Mouse (Mus musculus): ENCODE measurements at regions not wholly inside any gene's neighbourhood (a gene's known extent, or its start where the extent isn't known, plus 50 kb on each side); places are given as distances from the start of the nearest gene placed in this dataset.
"Not testable (repeated sequence)": the region's sequence is repeated elsewhere in the genome, so short reads cannot be mapped to it uniquely, and the experiment has no call there.

GRCm38 (mm10) chr12:20415397-20415796 lies 461.1 kb downstream of the Gm21863 start:
- in situ Hi-C loops (cut with MboI, MseI) = loop anchor here (5.0 kb wide), 1 partner anchor 1898 kb away; no protein-coding TSS in a partner anchor

- in situ Hi-C loops (cut with MboI, MseI) = loop anchor here (5.0 kb wide), 1 partner anchor 1341 kb away; no protein-coding TSS in a partner anchor
These were observed 472.1 kb downstream of the Gm21863 start for GRCm38 (mm10) chr12:20426359-20426758.

DNA sequence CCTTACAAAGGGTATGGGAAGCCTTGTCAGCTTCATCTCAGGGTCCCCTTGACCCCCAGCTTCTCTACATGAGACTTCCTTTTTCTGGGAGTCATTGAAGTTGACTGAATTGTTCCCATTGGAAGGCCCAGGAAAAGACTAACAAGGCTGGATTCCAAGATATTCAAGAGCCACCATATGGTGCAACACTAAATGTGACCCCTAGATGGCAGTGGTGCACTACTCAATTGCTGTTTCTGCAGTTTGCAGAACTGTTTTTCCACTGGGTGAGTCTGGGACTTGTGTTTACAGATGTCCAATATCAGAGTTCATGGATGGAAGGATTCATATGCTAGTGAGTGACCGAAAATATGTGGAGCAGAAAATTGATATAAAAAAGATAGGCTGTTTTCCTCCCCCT lies 510.3 kb downstream of the Gm21863 start:
- in situ Hi-C loops (cut with MboI, MseI) = not testable (repeated sequence)
